Mouse (Mus musculus) stomach, postnatal 0 days (tissue): Measurements from ENCODE around the gene Sf3b1.
A peak's percentile ranks its signal among the peaks of the same experiment; 100 is the strongest.

ENCODE experiments used
- CTCF ChIP-seq: IDR thresholded peaks from 2 replicates; pipeline ENCODE4 v1.5.1; 2016; ENCODE audit warnings: antibody characterized with exemption, low read depth, mild to moderate bottlenecking, moderate library complexity
- EP300 ChIP-seq: optimal IDR thresholded peaks from 2 replicates; pipeline ENCODE3; 2016; ENCODE audit warnings: antibody characterized with exemption

DNA sequence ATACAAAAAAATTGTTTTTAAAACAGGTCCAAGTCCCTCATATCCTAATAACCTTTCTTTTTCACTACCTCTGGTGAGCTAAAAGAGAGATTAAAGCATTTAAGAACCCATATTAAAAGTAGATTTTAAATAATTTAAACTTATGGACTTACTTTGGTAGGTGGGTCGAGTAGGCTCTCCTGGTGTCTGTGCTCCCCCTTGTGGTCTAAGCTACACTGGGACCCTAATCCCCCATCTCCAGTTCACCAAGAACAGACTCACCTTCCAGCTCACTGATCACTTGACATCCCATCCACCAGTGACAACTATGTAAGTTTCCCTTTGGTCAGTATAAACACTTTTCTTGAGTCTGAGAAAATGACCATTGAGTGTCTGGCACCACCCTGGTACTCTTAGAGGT is 15.0 kb upstream of the Sf3b1 start:
- TF ChIP-seq CTCF (0 out of 2 replicates have a peak, but pooled peaks have one; percentile 20), EP300 (no peak)
